Mouse (Mus musculus) c-Kit-positive CD71-positive TER-119-negative erythroid progenitor cells, embryonic 14.5 days (primary cell): ENCODE results near the gene Acot2.
"Not testable (repeated sequence)": the region's sequence is repeated elsewhere in the genome, so short reads cannot be mapped to it uniquely, and the experiment has no call there.

Experiments
- DNase-seq: peaks from one replicate; pipeline ENCODE4 v3.0.0-alpha.2; 2013; ENCODE audit warnings: low read depth

Gene Acot2

GRCm38 (mm10) chr12:84038241-84038640 is 50.6 kb downstream of the Acot2 start, which contains the start of gene Acot4:
Gene Acot4, plus strand, starts transcription at chr12:84038379.
- DNase-seq = not testable (repeated sequence)

DNA sequence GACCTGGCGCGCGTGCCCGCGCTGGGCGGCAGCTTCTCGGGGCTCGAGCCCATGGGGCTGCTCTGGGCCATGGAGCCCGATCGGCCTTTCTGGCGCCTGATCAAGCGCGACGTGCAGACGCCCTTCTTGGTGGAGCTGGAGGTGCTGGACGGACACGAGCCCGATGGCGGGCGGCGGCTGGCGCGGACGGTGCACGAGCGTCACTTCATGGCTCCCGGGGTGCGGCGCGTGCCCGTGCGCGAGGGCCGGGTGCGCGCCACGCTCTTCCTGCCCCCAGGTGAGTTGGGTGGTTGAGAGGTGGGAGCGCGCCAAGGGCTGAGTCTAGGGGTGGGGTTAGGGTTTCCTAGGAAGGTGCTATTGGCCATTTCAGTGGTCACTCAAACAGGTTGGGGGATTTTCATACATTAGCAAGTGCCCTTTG is 51.0 kb downstream of the Acot2 start, which contains the start of gene Gm49366:
Gene Gm49366 (plus strand): TSS at position 245 of the 421 bp plus-strand sequence.
- DNase-seq = not testable (repeated sequence)

DNA sequence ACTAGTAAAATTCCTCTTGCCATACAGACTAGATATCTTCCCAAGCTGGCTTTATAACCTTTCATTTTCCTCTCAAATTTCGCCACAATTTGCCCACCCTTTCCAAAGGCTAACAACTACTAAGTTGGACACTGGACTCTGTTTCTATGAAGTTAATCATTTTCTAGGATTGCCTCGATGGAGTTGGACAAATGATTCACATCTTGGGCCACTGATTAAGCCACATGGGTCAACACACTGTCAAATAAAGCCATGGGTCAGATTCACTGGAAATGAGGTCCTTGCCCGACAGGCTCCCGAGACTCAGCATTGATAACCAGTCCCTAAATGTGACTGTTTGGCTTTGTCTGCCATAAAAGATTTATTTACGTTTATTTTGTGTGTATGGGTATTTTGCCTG is 54.6 kb downstream of the Acot2 start:
- DNase-seq = no peak
